Mouse (Mus musculus) Muller cell, postnatal 12 days (primary cell): Measurements from ENCODE around the gene Aurkb.

ENCODE experiments used
- DNase-seq: peaks from one replicate; pipeline ENCODE4 v3.0.0-alpha.2; 2015; ENCODE audit errors: inconsistent ontology term

Gene Aurkb

GRCm38 (mm10) chr11:69036486-69037230 lies 8.8 kb upstream of the Aurkb start:
- DNase-seq = peak; percentile 82

- peak; percentile 86 for DNase-seq
These were observed 8.0 kb upstream of the Aurkb start for GRCm38 (mm10) chr11:69037231-69038061.

GRCm38 (mm10) chr11:69038173-69038572 lies 7.3 kb upstream of the Aurkb start:
- DNase-seq = no peak

GRCm38 (mm10) chr11:69046395-69046774 lies 938 bp downstream of the Aurkb start:
- no peak for DNase-seq

GRCm38 (mm10) chr11:69047592-69047991 lies 2.1 kb downstream of the Aurkb start:
- DNase-seq = no peak

GRCm38 (mm10) chr11:69048151-69048550 lies 2.7 kb downstream of the Aurkb start:
- DNase-seq = no peak

GRCm38 (mm10) chr11:69050748-69051147 lies 5.3 kb downstream of the Aurkb start:
- no peak for DNase-seq

- peak; percentile 68 for DNase-seq
These were observed 6.3 kb downstream of the Aurkb start for GRCm38 (mm10) chr11:69051771-69052170.

- no peak for DNase-seq
These were observed 7.5 kb downstream of the Aurkb start for GRCm38 (mm10) chr11:69052824-69053421.

GRCm38 (mm10) chr11:69053848-69054247 lies 8.4 kb downstream of the Aurkb start:
- no peak for DNase-seq

- DNase-seq = no peak
These were observed 12.8 kb downstream of the Aurkb start for GRCm38 (mm10) chr11:69058265-69058664.

GRCm38 (mm10) chr11:69058729-69059356 lies 13.4 kb downstream of the Aurkb start:
- DNase-seq = peak; percentile 4

- DNase-seq = peak; percentile 99
These were observed 14.0 kb downstream of the Aurkb start, which contains the start of gene Borcs6 for GRCm38 (mm10) chr11:69059357-69059974. Gene Borcs6, plus strand, starts transcription at chr11:69059717.

- no peak for DNase-seq
These were observed 14.5 kb downstream of the Aurkb start for GRCm38 (mm10) chr11:69059975-69060411.

- peak; percentile 51 for DNase-seq
These were observed 15.2 kb downstream of the Aurkb start for GRCm38 (mm10) chr11:69060448-69061254.

- DNase-seq = no peak
These were observed 15.9 kb downstream of the Aurkb start for GRCm38 (mm10) chr11:69061255-69061912.

- DNase-seq = peak; percentile 70
These were observed 16.8 kb downstream of the Aurkb start for GRCm38 (mm10) chr11:69062194-69062760.

GRCm38 (mm10) chr11:69062761-69063224 lies 17.3 kb downstream of the Aurkb start:
- peak; percentile 94 for DNase-seq

- DNase-seq = peak; percentile 83
These were observed 18.2 kb downstream of the Aurkb start for GRCm38 (mm10) chr11:69063413-69064201.
